Mouse (Mus musculus): ENCODE measurements around the gene Drd3. TPM values are rescaled to one million over a fixed set of nuclear protein-coding genes. Genes with fewer than 3 reads are reported as not detected.

Gene Drd3
- total RNA-seq (2014; rRNA removed) = not detected in 2 replicates
- not detected in 2 replicates for polyA plus RNA-seq (2012; rRNA removed)

DNA sequence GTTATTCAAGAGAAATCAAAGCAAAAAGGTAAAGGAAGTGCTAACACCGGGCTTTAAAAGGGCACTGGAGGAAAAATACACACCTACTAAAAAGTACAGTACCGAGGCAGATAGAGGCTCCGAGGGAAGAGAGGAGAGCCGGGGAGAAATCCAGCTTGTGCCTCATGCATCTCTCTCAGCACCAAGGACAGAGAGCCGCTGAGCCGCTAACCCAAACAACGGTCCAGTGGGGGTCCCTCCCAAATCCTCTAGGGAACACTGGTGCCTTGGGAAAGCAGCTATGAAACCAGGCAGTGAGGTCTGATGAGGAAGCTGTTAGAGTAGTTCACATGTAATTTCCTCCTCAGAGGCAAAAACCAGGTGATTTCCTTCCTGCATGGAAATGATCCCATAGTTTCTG, at the start of gene Drd3:
Drd3 (plus strand) TSS at position 276 of the 400 bp plus-strand sequence.
- no peaks in the 10 kb centered on the region for H3K4me1 ChIP-seq (ENCODE audit: control insufficient read depth, insufficient read depth, low read length)
- no peak for DNase-seq (ENCODE audit: extremely low read depth, low read depth, low spot score)
- H3K27me3 ChIP-seq (ENCODE audit: control insufficient read depth, insufficient read depth, low read length) = no peaks in the 10 kb centered on the region
- H3K9ac ChIP-seq (ENCODE audit: low read depth, low read length) = no peak within 1 kb of the TSS
- no peak within 1 kb of the TSS for H3K27ac ChIP-seq (replicated peaks; ENCODE audit: insufficient read depth, low read depth, low read length)
- WGBS = 12% methylated on average over 7 of the region's 7 CpGs
- no peaks in the 10 kb centered on the region for H3K79me2 ChIP-seq (ENCODE audit: control insufficient read depth, insufficient read depth, low read length)
- no peak within 1 kb of the TSS for H3K4me3 ChIP-seq (ENCODE audit: insufficient read depth, low read depth, low read length)
- no peaks in the 10 kb centered on the region for H3K36me3 ChIP-seq (ENCODE audit: control insufficient read depth, insufficient read depth, low read length)
- TF ChIP-seq CTCF (IDR thresholded peaks at IDR 0.05; ENCODE audit: low read depth, low read length) (no peak), POLR2A (IDR thresholded peaks at IDR 0.05; ENCODE audit: extremely low read depth, insufficient read depth, low read length) (no peak)

- WGBS = 73% methylated on average over 13 of the region's 13 CpGs
- Histone ChIP-seq H3K79me2 (ENCODE audit: control insufficient read depth, insufficient read depth, low read length) (no peaks in the 10 kb centered on the region), H3K36me3 (ENCODE audit: control insufficient read depth, insufficient read depth, low read length) (no peaks in the 10 kb centered on the region), H3K9ac (ENCODE audit: low read depth, low read length) (no peak overlapping the region), H3K27ac (replicated peaks; ENCODE audit: insufficient read depth, low read depth, low read length) (no peak overlapping the region), H3K4me1 (ENCODE audit: control insufficient read depth, insufficient read depth, low read length) (no peaks in the 10 kb centered on the region), H3K4me3 (ENCODE audit: insufficient read depth, low read depth, low read length) (no peak overlapping the region), H3K27me3 (ENCODE audit: control insufficient read depth, insufficient read depth, low read length) (no peaks in the 10 kb centered on the region)
- DNase-seq (ENCODE audit: extremely low read depth, low read depth, low spot score) = no peak
- no peak for TF ChIP-seq CTCF (IDR thresholded peaks at IDR 0.05; ENCODE audit: low read depth, low read length)
- TF ChIP-seq POLR2A (IDR thresholded peaks at IDR 0.05; ENCODE audit: extremely low read depth, insufficient read depth, low read length) = no peak
Observed at GRCm38 (mm10) chr16:43708335-43709061, 45.3 kb upstream of the Drd3 start.

- no peak overlapping the region for H3K9ac ChIP-seq (ENCODE audit: low read depth, low read length)
- no peaks in the 10 kb centered on the region for H3K4me1 ChIP-seq (ENCODE audit: control insufficient read depth, insufficient read depth, low read length)
- DNase-seq (ENCODE audit: extremely low read depth, low read depth, low spot score) = no peak
- TF ChIP-seq POLR2A (IDR thresholded peaks at IDR 0.05; ENCODE audit: extremely low read depth, insufficient read depth, low read length) (no peak), CTCF (IDR thresholded peaks at IDR 0.05; ENCODE audit: low read depth, low read length) (no peak)
- no peaks in the 10 kb centered on the region for H3K79me2 ChIP-seq (ENCODE audit: control insufficient read depth, insufficient read depth, low read length)
- H3K27me3 ChIP-seq (ENCODE audit: control insufficient read depth, insufficient read depth, low read length) = no peaks in the 10 kb centered on the region
- 70% methylated on average over 15 of the region's 15 CpGs for WGBS
- H3K27ac ChIP-seq (replicated peaks; ENCODE audit: insufficient read depth, low read depth, low read length) = no peak overlapping the region
- no peaks in the 10 kb centered on the region for H3K36me3 ChIP-seq (ENCODE audit: control insufficient read depth, insufficient read depth, low read length)
- no peak overlapping the region for H3K4me3 ChIP-seq (ENCODE audit: insufficient read depth, low read depth, low read length)
Observed at GRCm38 (mm10) chr16:43709062-43709413, 44.8 kb upstream of the Drd3 start.

- no peak for TF ChIP-seq POLR2A (IDR thresholded peaks at IDR 0.05; ENCODE audit: extremely low read depth, insufficient read depth, low read length)
- TF ChIP-seq CTCF (IDR thresholded peaks at IDR 0.05; ENCODE audit: low read depth, low read length) = no peak
- Histone ChIP-seq H3K36me3 (ENCODE audit: control insufficient read depth, insufficient read depth, low read length) (no peaks in the 10 kb centered on the region), H3K4me1 (ENCODE audit: control insufficient read depth, insufficient read depth, low read length) (no peaks in the 10 kb centered on the region), H3K79me2 (ENCODE audit: control insufficient read depth, insufficient read depth, low read length) (no peaks in the 10 kb centered on the region), H3K27ac (replicated peaks; ENCODE audit: insufficient read depth, low read depth, low read length) (no peak overlapping the region), H3K9ac (ENCODE audit: low read depth, low read length) (no peak overlapping the region; the same call in 1 of the 2 replicates), H3K27me3 (ENCODE audit: control insufficient read depth, insufficient read depth, low read length) (no peaks in the 10 kb centered on the region), H3K4me3 (ENCODE audit: insufficient read depth, low read depth, low read length) (no peak overlapping the region)
- no peak for DNase-seq (ENCODE audit: extremely low read depth, low read depth, low spot score)
- 57% methylated on average over 9 of the region's 9 CpGs for WGBS
Observed at GRCm38 (mm10) chr16:43709432-43710133, 44.2 kb upstream of the Drd3 start.

GRCm38 (mm10) chr16:43710134-43710475, 43.7 kb upstream of the Drd3 start:
- Histone ChIP-seq H3K9ac (ENCODE audit: low read depth, low read length) (no peak overlapping the region), H3K4me3 (ENCODE audit: insufficient read depth, low read depth, low read length) (no peak overlapping the region), H3K79me2 (ENCODE audit: control insufficient read depth, insufficient read depth, low read length) (no peaks in the 10 kb centered on the region), H3K27me3 (ENCODE audit: control insufficient read depth, insufficient read depth, low read length) (no peaks in the 10 kb centered on the region), H3K36me3 (ENCODE audit: control insufficient read depth, insufficient read depth, low read length) (no peaks in the 10 kb centered on the region), H3K27ac (replicated peaks; ENCODE audit: insufficient read depth, low read depth, low read length) (no peak overlapping the region), H3K4me1 (ENCODE audit: control insufficient read depth, insufficient read depth, low read length) (no peaks in the 10 kb centered on the region)
- TF ChIP-seq POLR2A (IDR thresholded peaks at IDR 0.05; ENCODE audit: extremely low read depth, insufficient read depth, low read length) (no peak), CTCF (IDR thresholded peaks at IDR 0.05; ENCODE audit: low read depth, low read length) (no peak)
- WGBS = 68% methylated on average over 6 of the region's 6 CpGs
- DNase-seq (ENCODE audit: extremely low read depth, low read depth, low spot score) = no peak

GRCm38 (mm10) chr16:43710651-43711050, 43.2 kb upstream of the Drd3 start:
- no peaks in the 10 kb centered on the region for H3K36me3 ChIP-seq (ENCODE audit: control insufficient read depth, insufficient read depth, low read length)
- TF ChIP-seq CTCF (IDR thresholded peaks at IDR 0.05; ENCODE audit: low read depth, low read length) (no peak), POLR2A (IDR thresholded peaks at IDR 0.05; ENCODE audit: extremely low read depth, insufficient read depth, low read length) (no peak)
- DNase-seq (ENCODE audit: extremely low read depth, low read depth, low spot score) = no peak
- H3K4me1 ChIP-seq (ENCODE audit: control insufficient read depth, insufficient read depth, low read length) = no peaks in the 10 kb centered on the region
- H3K4me3 ChIP-seq (ENCODE audit: insufficient read depth, low read depth, low read length) = no peak overlapping the region
- H3K79me2 ChIP-seq (ENCODE audit: control insufficient read depth, insufficient read depth, low read length) = no peaks in the 10 kb centered on the region
- 77% methylated on average over 11 of the region's 11 CpGs for WGBS
- H3K9ac ChIP-seq (ENCODE audit: low read depth, low read length) = no peak overlapping the region
- no peaks in the 10 kb centered on the region for H3K27me3 ChIP-seq (ENCODE audit: control insufficient read depth, insufficient read depth, low read length)
- H3K27ac ChIP-seq (replicated peaks; ENCODE audit: insufficient read depth, low read depth, low read length) = no peak overlapping the region

Measured in liver, adult 2 months (tissue).